Mouse (Mus musculus): ENCODE results near the gene Cflar.
"Not testable (repeated sequence)": the region's sequence is repeated elsewhere in the genome, so short reads cannot be mapped to it uniquely, and the experiment has no call there.

The Cflar gene

DNA sequence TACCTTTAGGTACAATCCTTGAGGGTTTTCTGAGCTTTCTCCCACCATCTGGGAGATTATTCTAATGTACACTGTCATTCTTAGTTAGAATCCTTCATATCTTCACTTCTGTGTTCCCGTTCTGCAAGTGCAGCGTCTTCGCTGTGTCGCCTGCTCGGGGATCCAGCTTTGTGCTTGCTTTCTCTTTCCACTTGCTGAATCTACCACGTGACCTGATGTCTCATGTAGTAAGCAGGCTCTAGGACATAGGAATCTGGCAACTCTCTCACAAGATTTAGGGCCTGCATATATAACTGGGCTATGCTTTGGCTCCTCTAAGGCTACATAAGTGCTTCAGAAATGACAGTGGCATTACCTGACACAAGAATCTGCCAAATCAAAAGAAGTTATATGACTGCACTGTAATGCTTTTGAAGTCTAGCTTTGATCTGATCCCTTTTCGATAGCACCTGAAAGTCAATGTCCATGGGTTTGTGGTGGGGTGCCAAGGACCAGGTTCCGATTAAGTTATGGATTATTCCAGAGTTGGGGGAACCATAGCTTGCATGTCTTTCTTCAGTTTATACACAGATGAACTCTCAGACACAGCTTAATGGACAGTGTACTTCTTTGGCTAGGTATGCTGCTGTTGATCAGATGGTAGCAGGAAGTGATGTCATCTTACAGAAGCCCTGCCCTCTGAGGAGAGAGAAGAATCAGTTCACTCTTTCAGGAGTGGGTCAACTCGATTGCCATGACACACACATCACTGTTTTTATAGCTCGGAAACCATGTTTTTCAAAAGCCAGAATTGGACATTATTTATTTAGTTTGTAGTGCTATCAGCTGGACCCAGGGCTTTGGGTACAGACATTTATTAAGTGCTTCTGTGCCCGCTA lies 23.0 kb downstream of the Cflar start:
- DNase-seq, result no peak

DNA sequence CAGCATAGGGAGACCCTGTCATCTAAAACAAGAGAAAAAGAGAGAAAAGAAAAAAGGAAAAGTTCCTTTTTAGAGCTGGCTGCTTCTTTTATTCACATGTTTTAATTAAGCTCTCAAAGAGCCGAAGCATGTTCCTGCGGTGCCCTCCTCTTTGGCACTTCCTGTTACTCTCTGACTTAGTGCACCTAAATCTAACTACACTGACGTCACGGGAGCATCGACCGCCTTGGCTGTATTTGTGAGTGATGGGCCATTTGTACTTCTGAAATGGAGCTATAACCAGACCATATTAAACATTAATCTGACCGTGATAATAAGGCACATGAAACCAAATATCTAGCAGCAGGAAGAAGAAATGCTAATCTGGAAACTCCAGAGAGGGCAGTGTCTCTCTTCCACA lies 24.7 kb downstream of the Cflar start:
- DNase-seq, result no peak

DNA sequence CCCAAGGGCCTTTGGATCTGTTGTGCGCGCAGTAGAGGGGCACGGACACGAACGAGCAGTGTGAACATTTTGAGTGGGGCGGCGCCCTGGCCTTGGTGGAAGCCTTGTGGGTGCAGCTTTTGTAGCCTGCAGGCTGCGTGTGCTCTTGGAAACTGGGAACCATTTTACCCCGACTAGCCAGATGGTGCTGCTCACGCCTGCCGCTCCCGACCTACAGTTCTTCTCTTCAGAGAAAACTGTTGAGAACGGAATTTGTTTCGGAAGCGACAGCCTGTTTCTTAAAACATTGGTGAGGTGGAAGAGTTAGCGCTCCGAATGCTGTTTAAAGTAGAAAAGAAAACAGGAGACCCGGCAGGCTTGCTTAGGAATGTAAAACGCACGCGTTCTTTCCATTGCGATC lies 25.7 kb downstream of the Cflar start:
- peak; percentile 83 for DNase-seq

DNA sequence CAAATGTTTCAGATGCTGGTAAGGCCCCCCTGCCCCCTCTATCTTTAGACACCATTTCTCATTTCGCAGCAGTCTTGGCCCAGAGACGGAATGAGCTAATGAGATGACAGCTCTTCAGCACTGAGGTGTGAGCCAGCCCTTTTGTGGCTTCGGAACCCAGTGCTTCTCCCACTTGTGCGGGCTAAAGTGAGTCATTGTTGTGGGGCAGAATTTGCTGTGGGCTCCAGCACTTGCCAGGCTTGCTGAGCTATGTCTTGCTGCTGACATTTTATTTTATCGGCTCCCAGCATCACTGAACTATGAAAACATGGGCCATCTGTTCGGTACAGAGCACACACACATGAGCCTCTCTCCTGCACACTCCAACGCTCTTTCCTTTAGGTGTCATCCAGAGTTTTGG lies 28.2 kb downstream of the Cflar start:
- DNase-seq, result peak; percentile 92

DNA sequence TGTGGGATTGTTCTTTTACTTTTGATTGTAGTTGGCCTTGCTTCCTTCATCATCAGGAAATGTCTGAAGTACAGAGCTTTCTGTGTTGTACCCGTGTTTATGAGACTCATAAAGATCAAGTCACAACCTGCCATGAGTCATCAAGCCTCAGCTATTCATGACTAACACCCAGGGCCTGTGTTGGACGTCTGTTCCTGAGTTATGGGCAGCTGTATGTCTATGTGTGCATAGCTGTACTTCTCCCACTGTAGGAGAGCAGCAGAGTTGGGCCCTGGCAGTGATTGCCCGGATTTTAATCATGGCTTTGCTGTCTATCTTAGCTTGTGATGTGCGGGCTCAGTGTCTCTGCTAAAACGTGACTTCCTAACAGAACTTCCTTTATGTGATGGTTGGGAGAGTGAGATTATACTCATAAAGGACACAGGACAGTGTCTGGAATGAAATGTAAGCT lies 31.3 kb downstream of the Cflar start:
- DNase-seq, result no peak

DNA sequence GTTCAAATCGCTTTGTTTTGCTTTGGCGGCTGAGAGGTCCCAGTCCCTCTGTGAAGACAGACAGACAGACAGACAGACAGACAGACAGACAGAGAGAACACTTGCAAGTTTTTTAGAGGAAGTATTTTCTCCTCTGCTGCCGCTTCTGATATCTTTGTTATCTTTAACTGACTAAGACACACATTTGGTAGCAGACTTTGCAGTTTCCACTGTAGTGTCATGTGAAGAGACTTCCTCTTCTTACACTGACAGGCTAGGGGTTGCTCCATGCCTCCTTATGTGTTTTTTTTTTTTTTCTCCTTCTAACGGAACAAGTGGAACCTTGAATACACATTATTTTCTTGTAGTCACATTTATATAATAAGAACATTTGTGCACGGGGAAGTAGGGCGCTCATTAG lies 31.9 kb downstream of the Cflar start:
- no peak for DNase-seq

DNA sequence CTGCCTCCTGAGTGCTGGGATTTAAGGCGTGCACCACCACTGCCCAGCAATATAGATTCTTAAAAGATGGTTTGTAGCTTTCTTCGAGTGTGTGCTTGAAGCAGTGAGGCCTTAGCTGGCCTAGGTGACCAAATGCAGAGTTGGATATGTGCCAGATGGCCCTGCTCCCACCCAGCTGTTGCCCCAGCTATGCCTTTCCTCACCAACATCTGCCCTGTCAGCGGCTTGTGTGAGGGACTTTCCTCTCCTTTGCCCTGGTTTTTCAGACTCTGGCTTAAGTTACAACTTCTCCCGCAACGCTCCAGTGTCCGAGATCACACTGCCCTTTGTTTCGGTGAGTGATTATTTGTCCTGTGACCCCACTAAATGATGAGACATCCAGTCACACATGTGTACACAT lies 33.3 kb downstream of the Cflar start:
- no peak for DNase-seq

DNA sequence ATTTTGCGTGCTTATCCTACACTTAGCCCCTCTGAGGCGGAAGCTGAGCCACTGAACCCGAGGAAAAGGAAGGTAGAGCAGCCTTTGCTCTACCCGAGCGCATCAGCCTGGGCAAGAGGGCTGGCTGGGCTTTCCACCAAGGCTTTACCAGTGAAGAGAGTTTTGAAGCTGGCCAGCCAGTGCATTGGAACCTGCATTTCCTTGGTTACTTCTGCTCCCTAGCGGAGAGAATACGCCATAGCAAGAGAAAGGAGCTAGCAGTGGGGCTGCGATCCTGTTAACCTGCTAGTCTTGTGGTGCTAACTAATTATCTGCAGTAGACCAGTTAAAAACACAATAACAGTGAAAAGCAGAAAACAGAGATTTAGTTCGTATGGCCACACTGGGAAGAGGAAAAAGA lies 35.6 kb downstream of the Cflar start:
- DNase-seq, result peak; percentile 55

DNA sequence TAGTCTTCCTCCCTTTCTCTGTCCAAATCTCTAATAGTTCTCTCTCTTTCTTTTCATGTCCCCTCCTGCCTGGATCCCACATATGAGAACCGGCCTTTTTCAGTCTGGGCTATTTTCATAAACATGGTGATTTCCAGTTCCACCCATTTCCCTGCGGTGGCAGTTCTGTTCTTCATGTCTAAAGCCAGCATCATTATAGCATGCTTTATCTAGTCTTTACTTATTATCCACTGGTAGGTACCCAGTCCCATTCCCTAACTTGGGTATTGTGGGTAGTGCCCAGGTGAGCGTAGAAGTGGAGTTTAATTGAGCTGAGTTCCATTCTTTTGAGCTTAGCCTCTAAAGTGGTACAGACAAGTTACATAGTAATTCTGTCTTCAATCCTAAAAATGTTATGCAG lies 48.1 kb downstream of the Cflar start:
- no peak for DNase-seq

DNA sequence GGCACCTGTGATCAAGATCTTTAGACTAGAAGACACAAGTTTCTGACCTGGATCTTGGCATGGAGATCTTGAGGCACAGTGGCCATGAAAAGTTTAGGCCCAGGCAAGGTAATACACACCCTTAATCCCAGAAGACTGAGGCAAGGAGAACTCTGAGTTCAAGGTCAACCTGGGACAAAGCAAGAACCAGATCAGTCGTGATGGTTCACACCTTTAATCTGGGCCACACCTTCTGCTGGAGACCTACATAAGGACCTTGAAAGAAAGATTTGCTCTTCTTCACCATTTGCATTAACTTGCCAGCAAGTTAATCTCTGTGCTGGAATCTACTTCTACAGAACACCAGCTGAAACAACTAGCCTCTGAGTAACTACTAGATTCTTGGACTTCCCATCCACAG lies 49.3 kb downstream of the Cflar start:
- no peak for DNase-seq

DNA sequence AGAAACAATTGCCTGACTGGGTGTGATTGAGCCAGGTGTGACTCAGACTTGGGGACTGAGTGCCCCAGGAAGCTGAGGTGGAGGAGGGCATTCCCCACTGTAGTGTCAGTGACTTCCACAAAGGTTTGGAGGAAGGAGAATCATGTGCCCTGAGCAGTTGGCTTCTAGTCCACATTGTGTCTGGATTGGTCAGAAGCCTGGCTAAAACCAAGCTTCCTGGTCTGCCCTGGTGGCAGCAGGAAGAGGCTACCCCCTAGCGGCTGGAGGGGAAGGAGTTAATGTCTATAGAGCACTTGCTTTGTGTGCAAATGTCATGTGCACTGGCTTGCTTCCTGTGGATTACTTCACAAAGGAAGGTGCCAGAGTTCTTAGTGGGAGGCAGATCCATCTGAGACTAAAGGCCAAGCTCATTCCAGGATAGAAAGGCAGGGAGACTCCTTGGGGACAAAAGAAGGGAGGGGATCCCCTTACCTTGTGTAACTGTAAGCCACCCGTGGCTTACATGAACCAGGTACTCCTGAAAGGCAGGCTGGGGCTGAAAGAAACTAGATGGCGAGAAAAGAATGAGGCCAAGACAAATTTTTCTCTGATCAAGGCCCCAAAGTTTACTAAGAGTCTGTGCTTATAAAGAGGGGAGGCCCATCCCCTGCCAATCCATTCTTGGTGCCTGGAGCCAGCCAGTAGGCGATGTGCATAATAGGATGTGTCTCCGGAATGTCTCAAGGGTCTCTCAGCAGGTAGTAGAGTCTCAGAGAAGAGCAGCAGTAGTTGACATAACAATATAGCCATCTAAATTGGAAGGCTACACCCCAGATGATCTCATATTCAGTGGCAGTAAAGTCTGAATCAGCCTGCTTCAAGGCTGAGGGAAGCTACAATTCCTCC lies 50.3 kb downstream of the Cflar start:
- DNase-seq, result not testable (repeated sequence)

DNA sequence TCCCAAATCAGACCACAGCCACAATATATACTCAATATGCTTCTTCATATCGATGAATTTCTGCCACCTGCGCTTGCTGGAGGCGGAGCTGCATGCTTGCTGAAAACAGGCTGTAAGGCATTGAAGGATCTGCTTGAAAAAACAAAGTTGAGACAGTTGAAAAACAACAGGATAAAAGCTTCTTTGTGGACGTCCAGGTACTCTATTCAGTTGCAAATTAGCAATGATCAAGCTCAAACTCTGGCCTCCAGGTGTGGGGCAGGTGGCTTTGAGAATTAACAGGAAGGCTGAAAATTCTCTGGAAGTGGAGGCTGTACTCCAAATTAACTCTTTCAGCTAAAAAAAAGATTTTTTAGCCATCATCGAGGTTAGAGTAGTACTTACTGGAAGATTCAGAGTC lies 51.3 kb downstream of the Cflar start:
- no peak for DNase-seq

DNA sequence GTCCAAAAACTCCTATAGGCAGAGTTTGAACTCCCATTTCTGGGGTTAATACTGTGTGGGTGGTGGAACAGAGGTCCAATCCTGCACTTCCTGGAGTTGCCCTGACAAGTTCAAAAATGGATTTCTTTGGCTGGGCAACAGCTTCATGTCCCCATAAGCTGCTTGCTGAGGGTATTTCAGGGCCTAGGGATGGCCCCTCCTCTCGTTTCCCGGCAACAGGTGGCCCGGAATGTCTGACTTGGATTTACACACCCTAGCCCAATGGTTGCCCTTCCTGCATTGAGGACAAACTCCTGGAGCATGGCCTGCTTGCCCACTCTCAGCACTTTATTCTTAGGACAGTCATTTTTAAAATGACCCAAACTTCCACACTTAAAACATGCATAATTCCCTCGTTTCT lies 55.1 kb downstream of the Cflar start:
- DNase-seq, result not testable (repeated sequence)

DNA sequence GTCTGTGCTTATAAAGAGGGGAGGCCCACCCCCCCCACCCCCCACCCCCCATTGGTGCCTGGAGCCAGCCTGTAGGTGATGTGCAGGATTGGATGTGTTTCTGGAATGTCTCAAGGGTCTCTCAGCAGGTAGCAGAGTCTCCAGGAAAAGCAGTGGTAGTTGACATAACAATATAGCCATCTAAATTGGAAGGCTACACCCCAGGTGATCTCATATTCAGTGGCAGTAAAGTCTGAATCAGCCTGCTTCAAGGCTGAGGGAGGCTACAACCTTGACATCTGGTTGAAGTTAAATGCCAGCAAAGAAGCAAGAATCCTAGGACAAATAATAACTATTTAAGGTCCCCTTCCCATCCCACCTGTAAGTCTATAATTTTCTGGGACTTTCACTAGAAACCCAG lies 57.8 kb downstream of the Cflar start:
- no peak for DNase-seq

DNA sequence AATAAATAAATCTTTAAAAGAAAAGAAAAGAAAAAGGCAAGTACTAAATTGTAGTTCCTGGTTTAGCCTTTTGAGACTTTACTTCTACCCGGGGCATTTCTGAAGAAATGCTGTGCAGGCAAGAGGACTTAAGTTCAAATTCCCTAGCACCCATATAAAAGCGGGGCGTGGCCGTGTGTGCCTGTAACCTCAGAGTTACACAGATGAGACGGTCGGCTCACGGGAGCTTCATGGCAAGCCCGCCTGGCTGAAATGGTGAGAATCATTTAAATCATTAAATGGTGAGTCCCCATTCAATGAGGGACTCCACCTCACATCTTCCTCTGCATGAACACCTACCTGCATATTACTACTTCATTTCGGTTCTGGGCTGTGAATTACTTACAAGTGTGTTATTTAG lies 58.4 kb downstream of the Cflar start:
- no peak for DNase-seq

DNA sequence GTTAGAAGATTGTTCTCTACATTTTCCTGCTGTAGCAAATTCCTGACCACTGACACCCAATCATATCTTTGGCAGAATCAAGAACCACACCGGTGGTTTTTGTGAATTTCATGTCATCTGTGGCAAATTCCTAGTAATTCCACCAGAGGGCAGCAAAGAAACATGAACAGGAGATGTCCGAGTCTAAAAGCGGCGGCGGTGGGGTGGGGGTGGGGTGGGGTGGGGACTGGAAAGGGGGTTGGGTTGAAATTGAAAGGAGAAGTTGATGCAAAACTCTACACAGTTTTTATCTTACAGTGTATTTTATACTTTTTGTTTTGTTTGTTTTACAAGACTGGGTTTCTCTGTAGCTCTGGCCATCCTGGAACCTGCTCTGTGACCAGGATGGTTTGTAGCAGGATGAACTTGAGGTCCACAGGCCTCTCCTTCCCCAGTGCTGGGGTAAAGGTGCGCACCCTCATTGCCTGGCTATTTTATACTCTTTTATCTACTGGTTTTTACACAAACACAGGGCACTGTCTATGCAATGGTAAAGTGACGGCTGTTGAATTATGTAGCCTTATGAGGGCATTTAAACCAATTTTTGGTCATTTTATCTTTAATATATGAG lies 58.9 kb downstream of the Cflar start:
- peak; percentile 24 for DNase-seq

DNA sequence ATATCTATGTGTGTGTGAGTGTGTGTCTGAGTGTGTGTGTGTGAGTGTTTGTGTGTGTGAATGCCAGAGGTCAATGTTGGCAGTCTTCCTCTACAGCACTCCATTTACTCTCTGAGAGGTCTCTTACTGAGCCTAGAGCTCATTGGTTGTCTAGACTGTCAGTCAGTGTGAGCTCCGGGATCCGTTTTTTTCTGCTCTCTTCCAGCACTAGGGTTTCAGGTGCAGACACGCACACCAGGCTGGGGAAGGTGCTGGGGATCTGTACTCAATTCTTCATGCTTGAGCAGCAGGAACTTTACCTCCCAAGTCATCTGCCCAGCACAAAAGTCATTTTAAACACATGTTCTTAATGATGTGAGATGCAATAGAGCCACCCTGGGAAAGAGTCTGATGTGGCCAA lies 60.8 kb downstream of the Cflar start:
- no peak for DNase-seq

DNA sequence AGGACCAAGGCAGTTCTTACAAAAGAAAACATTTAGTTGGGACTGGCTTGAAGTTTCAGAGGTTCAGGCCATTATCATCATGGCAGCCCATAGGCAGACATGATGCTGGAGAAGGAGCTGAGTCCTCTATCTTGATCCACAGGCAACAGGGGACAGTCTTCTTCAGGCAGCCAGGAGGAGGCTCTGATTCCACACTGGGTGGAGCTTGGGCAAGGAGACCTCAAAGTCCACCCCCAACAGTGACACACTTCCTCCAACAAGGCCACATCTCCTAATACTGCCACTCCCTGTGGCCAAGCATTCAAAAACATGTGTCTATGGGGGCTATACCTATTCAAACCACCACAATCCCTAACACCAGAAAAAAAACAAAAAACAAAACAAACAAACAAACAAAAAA lies 62.0 kb downstream of the Cflar start:
- no peak for DNase-seq

DNA sequence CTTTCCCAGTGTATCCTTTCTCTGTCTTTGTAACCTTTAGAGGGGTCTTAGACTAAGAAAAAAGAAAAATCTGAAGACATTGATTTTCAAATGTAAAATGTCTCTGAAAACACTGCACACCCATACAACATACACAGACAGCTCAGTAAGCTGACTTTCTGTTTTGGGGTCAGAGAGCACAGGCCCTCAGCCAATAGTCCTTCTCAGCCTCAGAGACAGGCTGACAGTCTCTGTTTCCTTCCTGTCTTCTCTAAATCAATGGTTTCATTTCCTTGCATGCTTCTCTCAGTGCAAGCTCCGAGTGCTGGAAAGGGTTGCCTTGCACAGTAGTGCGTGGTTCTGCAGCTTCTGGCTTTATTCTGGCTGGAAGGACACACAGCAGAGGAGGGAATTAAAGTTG lies 62.6 kb downstream of the Cflar start:
- no peak for DNase-seq

DNA sequence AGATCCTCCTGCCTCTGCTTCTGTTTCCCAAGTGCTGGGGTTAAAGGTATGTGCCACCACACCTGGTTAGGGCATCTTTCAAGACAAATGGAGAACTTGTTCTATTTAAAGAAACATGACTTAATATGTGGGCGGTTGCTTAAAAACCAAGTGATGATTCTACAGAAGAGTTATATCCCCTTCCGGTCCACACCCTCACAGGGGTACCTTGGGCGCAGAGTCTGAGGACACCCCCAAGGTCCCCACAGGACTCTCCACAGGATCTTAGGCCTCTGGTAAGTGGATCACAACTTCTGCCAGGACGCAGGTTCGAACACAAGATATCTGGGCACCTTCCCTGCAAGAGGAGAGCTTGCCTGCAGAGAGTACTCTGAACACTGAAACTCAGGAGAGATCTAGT lies 64.1 kb downstream of the Cflar start:
- no peak for DNase-seq

DNA sequence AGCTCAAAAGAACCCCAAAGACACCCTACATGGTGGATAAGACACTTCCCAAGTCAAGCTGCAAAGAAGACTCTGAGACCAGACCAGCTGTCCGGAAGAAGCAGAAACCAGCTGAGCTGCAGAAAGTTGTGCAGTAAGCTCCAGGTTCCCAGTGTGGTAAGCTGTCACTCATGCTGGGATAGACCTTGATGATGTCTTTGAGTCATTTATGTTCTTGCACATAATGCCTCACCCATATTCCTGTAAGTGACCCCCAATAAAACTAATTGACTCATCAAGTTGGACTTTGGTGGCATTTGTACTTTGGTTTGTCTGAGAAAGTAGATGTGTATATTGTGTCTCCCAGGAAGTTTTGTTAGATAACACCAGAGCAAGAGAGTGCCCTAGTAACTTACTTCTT lies 66.3 kb downstream of the Cflar start:
- DNase-seq, result no peak

DNA sequence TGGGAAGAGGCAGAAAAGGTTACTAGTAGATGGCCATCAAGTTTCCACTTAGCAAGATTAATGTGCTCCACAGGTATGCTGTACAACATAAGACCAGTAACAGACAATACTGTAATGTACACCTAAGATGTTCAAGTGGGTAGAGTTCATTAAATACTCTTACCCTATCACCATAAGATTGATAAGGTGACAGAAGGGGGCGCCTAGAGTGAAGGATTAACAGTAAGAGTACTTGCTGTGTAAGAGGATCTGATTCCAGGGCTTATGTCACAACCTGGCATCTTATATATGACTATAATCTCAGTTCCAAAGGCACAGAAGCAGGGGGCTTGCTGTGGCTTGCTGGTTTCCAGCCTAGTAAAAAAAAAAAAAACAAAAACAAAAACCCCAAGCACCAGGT lies 66.9 kb downstream of the Cflar start:
- no peak for DNase-seq

DNA sequence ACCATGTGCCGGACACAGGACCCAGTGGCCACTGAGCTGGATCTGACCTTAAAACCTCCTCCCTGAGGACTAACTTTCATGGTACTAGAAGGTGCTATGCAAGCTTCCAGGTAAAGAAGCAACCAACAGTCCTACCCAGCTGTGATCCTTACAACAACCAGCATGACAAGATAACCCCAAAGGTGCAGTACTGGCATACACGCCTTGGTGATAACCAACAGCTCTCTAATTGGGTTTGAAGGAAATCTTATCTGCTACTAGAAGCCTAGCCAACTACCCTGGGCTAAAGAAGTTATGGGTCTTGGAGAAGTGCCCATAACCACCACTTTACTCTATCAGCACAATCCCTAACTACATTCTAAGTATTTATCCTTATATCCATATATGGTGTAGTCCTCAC lies 75.0 kb downstream of the Cflar start:
- no peak for DNase-seq

DNA sequence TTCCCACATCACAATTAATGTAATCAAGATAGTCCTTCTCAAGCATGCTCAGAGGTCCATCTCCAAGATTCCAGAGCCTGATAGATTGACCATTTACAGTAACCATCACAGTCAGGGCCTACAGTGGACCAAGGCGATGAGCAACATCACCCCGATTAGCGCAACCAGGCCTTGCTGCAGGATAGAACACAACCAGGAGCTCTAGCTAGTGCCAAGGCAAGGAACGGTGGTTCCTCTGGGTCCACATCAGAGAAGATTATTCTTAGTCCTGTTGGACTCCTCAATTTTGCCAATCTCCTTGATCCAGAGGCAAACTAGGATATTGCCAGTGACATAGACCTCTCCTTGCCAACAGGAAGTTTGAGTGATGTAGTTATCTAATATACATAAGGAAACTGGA lies 77.1 kb downstream of the Cflar start:
- no peak for DNase-seq

All from right cerebral cortex, adult 18-20 months (tissue).